Mouse (Mus musculus) liver, postnatal 0 days (tissue): Measurements from ENCODE around the gene Tbc1d15. TPM values are rescaled to one million over a fixed set of nuclear protein-coding genes. Genes with fewer than 3 reads are reported as not detected.

Experiments used
- ATAC-seq: fragments of 200-750 bp; cut with Nextera tagmentation; 2 replicates; pipeline ENCODE4 v1.8.0; 2017; ENCODE audit warnings: mild to moderate bottlenecking, moderate library complexity
- DNase-seq: peaks from one replicate; pipeline ENCODE4 v3.0.0-alpha.2; 2016
- H3K27ac ChIP-seq: fragments of 300-500 bp; sonication (generic); 2 replicates; pipeline ENCODE4 v1.5.1; 2014; ENCODE audit warnings: antibody characterized with exemption, moderate library complexity, mild to moderate bottlenecking, low read depth
- H3K27me3 ChIP-seq: fragments of 300-500 bp; sonication (generic); 2 replicates; pipeline ENCODE4 v1.6.1; 2014; ENCODE audit warnings: low read length, control low read depth, mixed read lengths; ENCODE audit not compliant: insufficient read depth
- H3K36me3 ChIP-seq: fragments of 300-500 bp; sonication (generic); replicated peaks from 2 replicates; pipeline ENCODE4 v1.6.1; 2014; ENCODE audit warnings: mild to moderate bottlenecking, control low read depth, low read length, moderate library complexity, mixed read lengths; ENCODE audit not compliant: insufficient read depth
- H3K4me1 ChIP-seq: fragments of 300-500 bp; sonication (generic); 2 replicates; pipeline ENCODE4 v1.6.1; 2014; ENCODE audit warnings: antibody characterized with exemption, mild to moderate bottlenecking, control low read depth; ENCODE audit not compliant: insufficient read depth
- H3K4me2 ChIP-seq: fragments of 300-500 bp; sonication (generic); 2 replicates; pipeline ENCODE4 v1.6.1; 2014; ENCODE audit warnings: low read depth, mild to moderate bottlenecking, low read length, moderate library complexity, mixed read lengths
- H3K4me3 ChIP-seq: fragments of 300-500 bp; sonication (generic); 2 replicates; pipeline ENCODE4 v1.5.1; 2014; ENCODE audit warnings: low read depth, low read length
- H3K9ac ChIP-seq: fragments of 300-500 bp; sonication (generic); replicated peaks from 2 replicates; pipeline ENCODE4 v1.6.1; 2014; ENCODE audit warnings: mild to moderate bottlenecking, moderate library complexity
- H3K9me3 ChIP-seq: fragments of 300-500 bp; sonication (generic); 2 replicates; pipeline ENCODE4 v1.6.1; 2016; ENCODE audit warnings: mild to moderate bottlenecking, control low read depth, low read length, mixed read lengths
- CTCF ChIP-seq: sonication (generic); IDR thresholded peaks from 2 replicates; pipeline ENCODE4 v1.5.1; 2016; ENCODE audit warnings: antibody characterized with exemption, low read depth
- EP300 ChIP-seq: IDR thresholded peaks from 2 replicates; pipeline ENCODE4 v1.6.1; 2016; ENCODE audit warnings: antibody characterized with exemption, low read depth, mild to moderate bottlenecking
- WGBS: fragments of 180-500 bp; shearing (Covaris S2); extraction: QIAGEN DNeasy Blood & Tissue Kit; methylation state at CpG from one replicate; pipeline ENCODE4 v1.1.7; 2014; ENCODE audit not compliant: insufficient replicate concordance; 5-methylcytosine and 5-hydroxymethylcytosine counted together
- polyA plus RNA-seq: library from polyadenylated mRNA; unstranded; fragments of >200 nt; fragmentation: Nextera tagmentation; extraction: Ambion mirVana; gene quantifications from 2 replicates; pipeline ENCODE4 v1.2.1, GENCODE M21; 2015

Tbc1d15 gene
- polyA plus RNA-seq, 1 experiment from 2014 or later, result 36.7 TPM

DNA sequence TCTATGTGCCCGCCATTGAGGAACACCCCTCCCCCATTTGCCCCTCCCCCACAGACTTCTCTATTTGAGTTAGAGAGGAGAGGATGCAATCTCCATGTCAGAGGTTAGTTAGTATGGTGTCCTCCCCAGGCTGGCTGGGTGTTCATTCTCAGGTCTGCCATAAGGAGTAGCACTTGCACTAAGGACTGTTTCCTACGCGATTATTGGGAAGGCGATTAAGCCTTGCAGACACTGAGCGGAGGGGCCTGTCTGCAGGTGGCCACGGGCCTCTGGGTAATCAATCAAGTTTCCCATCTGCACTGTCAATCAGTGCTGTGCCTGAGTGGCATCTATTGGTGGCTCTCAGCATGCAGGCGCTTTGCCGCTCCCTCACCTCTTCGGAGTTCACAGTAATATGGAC lies 81.9 kb downstream of the Tbc1d15 start:
- Histone ChIP-seq H3K4me1 (0 out of 2 replicates have a peak, but pooled peaks cover 2% of the 10 kb centered on the region), H3K9me3 (no peaks in the 10 kb centered on the region), H3K4me2 (no peak overlapping the region), H3K36me3 (no peaks in the 10 kb centered on the region), H3K9ac (no peak overlapping the region), H3K4me3 (no peak overlapping the region), H3K27ac (no peak overlapping the region), H3K27me3 (no peaks in the 10 kb centered on the region)
- DNase-seq (peak; percentile 21), ATAC-seq (no peak)
- no peak for TF ChIP-seq EP300
- TF ChIP-seq CTCF, result no peak
- 45% methylated on average over 9 of the region's 9 CpGs for WGBS

DNA sequence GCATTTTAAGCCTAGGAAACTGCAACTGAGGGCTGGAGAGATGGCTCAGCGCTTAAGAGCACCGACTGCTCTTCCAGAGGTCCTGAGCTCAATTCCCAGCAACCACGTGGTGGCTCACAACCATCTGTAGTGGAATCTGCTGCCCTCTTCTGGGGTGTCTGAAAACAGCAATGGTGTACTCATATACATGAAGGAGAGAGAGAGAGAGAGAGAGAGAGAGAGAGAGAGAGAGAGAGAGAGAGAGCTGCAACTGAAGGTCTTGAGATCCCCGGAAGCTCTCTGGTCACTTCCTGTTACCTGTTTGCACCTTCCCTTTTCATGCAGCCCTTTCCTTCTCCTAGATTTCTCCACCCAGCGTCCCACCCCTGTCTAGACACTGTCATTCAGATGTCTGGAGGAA lies 91.0 kb downstream of the Tbc1d15 start:
- no peak overlapping the region for H3K4me3 ChIP-seq
- no peaks in the 10 kb centered on the region for H3K9me3 ChIP-seq
- no peak overlapping the region for H3K27ac ChIP-seq
- H3K27me3 ChIP-seq, result no peaks in the 10 kb centered on the region
- no peaks in the 10 kb centered on the region for H3K36me3 ChIP-seq
- DNase-seq, result no peak
- H3K4me2 ChIP-seq, result no peak overlapping the region
- no peaks in the 10 kb centered on the region for H3K4me1 ChIP-seq
- no peak overlapping the region for H3K9ac ChIP-seq
- 68% methylated on average over 5 of the region's 5 CpGs for WGBS
- TF ChIP-seq CTCF, result no peak
- no peak for TF ChIP-seq EP300
- no peak for ATAC-seq

Other genes with a start within 250 kb of the Tbc1d15 start
- not detected in 2 replicates for gene Tph2, start 66.4 kb downstream of the Tbc1d15 start, polyA plus RNA-seq
- gene Rab21, start 64.1 kb upstream of the Tbc1d15 start, polyA plus RNA-seq, result 5.8 and 10.0 TPM in 2 replicates
- 16.3 and 19.3 TPM in 2 replicates for gene Tmem19, start 111.0 kb upstream of the Tbc1d15 start, polyA plus RNA-seq
- 5.0 and 5.5 TPM in 2 replicates for gene Thap2, start 133.0 kb upstream of the Tbc1d15 start, polyA plus RNA-seq
- 4.9 and 5.0 TPM in 2 replicates for gene Zfc3h1, start 133.5 kb upstream of the Tbc1d15 start, polyA plus RNA-seq